In genomic region chr15:86150593-86150992, GRCm38 (mm10) we compare ENCODE assay signal across 31 mouse cellular contexts. TPM values are rescaled to one million over a fixed set of nuclear protein-coding genes. Genes with fewer than 3 reads are reported as not detected.
DNase-seq lines count a peak whose midpoint lies in the region; ATAC-seq and TF ChIP-seq lines count a peak whose summit lies in the region.
"Had no signal": no experiment of that assay in that cellular context is flagged by ENCODE, and none has a peak within 500 bp of the region (broad histone marks: within the 10 kb centered on the region; RNA-seq: fewer than 3 reads in every experiment).

No protein-coding gene starts in this region.

- no peak overlapping the region for H3K4me2 ChIP-seq in embryonic facial prominence, embryonic 14.5 days (ENCODE audit: low read depth, low read length)
- H3K4me2 ChIP-seq in intestine, embryonic 15.5 days (replicated peaks): no peak overlapping the region
- H3K4me2 ChIP-seq: embryonic facial prominence, embryonic 12.5 days; heart, embryonic 11.5 days; heart, embryonic 15.5 days; hindbrain, embryonic 13.5 days had no signal

- H3K4me1 ChIP-seq in embryonic facial prominence, embryonic 14.5 days (ENCODE audit: control insufficient read depth, insufficient read depth, low read length): no peaks in the 10 kb centered on the region
- H3K4me1 ChIP-seq in embryonic facial prominence, embryonic 10.5 days: no peaks in the 10 kb centered on the region
- peaks cover 0 to 7% of the 10 kb centered on the region in 2 experiments; a peak in 1 of 4 replicates for H3K4me1 ChIP-seq in ES-E14 (ENCODE audit: control insufficient read depth in 2 of 2, insufficient read depth in 2 of 2, low read length in 2 of 2, poor library complexity in 1 of 2)
- no peaks in the 10 kb centered on the region for H3K4me1 ChIP-seq in intestine, embryonic 15.5 days (replicated peaks)
- H3K4me1 ChIP-seq: embryonic facial prominence, embryonic 12.5 days; heart, embryonic 15.5 days; hindbrain, embryonic 10.5 days; hindbrain, embryonic 13.5 days had no signal

- WGBS in embryonic facial prominence, embryonic 14.5 days: 59% methylated on average over 4 of the region's 4 CpGs
- WGBS in embryonic facial prominence, embryonic 10.5 days: 69% methylated on average over 4 of the region's 4 CpGs
- 75% methylated on average over 4 of the region's 4 CpGs for WGBS in intestine, embryonic 15.5 days

- no peak overlapping the region for H3K4me3 ChIP-seq in embryonic facial prominence, embryonic 14.5 days (ENCODE audit: low read depth, low read length)
- H3K4me3 ChIP-seq in embryonic facial prominence, embryonic 10.5 days: no peak overlapping the region
- H3K4me3 ChIP-seq in ES-E14 (ENCODE audit: insufficient read depth in 1 of 2, low read depth in 1 of 2, low read length in 2 of 2, poor library complexity in 1 of 2, severe bottlenecking in 1 of 2): no peak overlapping the region
- no peak overlapping the region for H3K4me3 ChIP-seq in intestine, embryonic 15.5 days (replicated peaks)
- H3K4me3 ChIP-seq: embryonic facial prominence, embryonic 12.5 days; gastrocnemius, adult 2 months; heart, embryonic 15.5 days; hindbrain, embryonic 10.5 days; hindbrain, embryonic 13.5 days had no signal

- H3K9ac ChIP-seq in embryonic facial prominence, embryonic 14.5 days (ENCODE audit: low read depth, low read length): no peak overlapping the region
- no peak overlapping the region for H3K9ac ChIP-seq in ES-E14 (ENCODE audit: insufficient read depth, low read depth, low read length, poor library complexity, severe bottlenecking)
- no peak overlapping the region for H3K9ac ChIP-seq in intestine, embryonic 15.5 days
- H3K9ac ChIP-seq: embryonic facial prominence, embryonic 12.5 days; forebrain, postnatal 0 days; heart, embryonic 15.5 days; hindbrain, embryonic 13.5 days had no signal

- no peak overlapping the region for H3K27ac ChIP-seq in embryonic facial prominence, embryonic 14.5 days (replicated peaks; ENCODE audit: low read depth, low read length)
- H3K27ac ChIP-seq in embryonic facial prominence, embryonic 10.5 days (replicated peaks): no peak overlapping the region
- no peak overlapping the region; the same call in 1 of the 2 replicates for H3K27ac ChIP-seq in ES-E14 (ENCODE audit: insufficient read depth, low read depth, low read length, poor library complexity, severe bottlenecking)
- H3K27ac ChIP-seq in intestine, embryonic 15.5 days: no peak overlapping the region
- H3K27ac ChIP-seq: embryonic facial prominence, embryonic 12.5 days; gastrocnemius, adult 2 months; heart, embryonic 15.5 days; hindbrain, embryonic 10.5 days; hindbrain, embryonic 13.5 days had no signal

- peak; percentile 80 for DNase-seq in embryonic facial prominence, embryonic 14.5 days (ENCODE audit: low spot score)
- DNase-seq in embryonic facial prominence, embryonic 10.5 days (ENCODE audit: low spot score): no peak
- DNase-seq in ES-E14 (ENCODE audit: low read depth, low spot score): no peak
- peak; percentile 97 for DNase-seq in fat pad, adult 2 months (ENCODE audit: extremely low read depth, low read depth, low spot score)
- no peak for DNase-seq in cerebellum, adult 9-11 months
- no peak for DNase-seq in MN1 (ENCODE audit: low spot score)
- DNase-seq: adrenal gland, adult 2 months; adrenal gland, postnatal 14 days; B cell, adult 2 months; cerebellum, adult 11 months; cerebellum, adult 2 months; cerebellum, postnatal 10 days; cerebellum, postnatal 36 days; embryo, embryonic 11 days; forebrain, postnatal 0 days; gastrocnemius, adult 2 months; gastrocnemius, postnatal 14 days; heart, postnatal 10 days; heart, postnatal 36 days; kidney, adult 18-20 months had no signal

- in situ Hi-C loops in ES-E14 (cut with MboI; ENCODE audit: low sequenced_read_pairs in 2 of 2, unreplicated experiment in 2 of 2): no loop called here

- peaks cover 56% of the 10 kb centered on the region for H3K36me3 ChIP-seq in embryonic facial prominence, embryonic 14.5 days (ENCODE audit: control insufficient read depth, insufficient read depth, low read length)
- H3K36me3 ChIP-seq in embryonic facial prominence, embryonic 10.5 days (replicated peaks): peaks cover 79% of the 10 kb centered on the region
- 0 out of 2 replicates have a peak, but pooled peaks cover 3% of the 10 kb centered on the region for H3K36me3 ChIP-seq in ES-E14 (ENCODE audit: control insufficient read depth, insufficient read depth, low read length, poor library complexity, severe bottlenecking)
- 0 out of 2 replicates have a peak, but pooled peaks cover 2% of the 10 kb centered on the region for H3K36me3 ChIP-seq in intestine, embryonic 15.5 days

- no peaks in the 10 kb centered on the region for H3K27me3 ChIP-seq in embryonic facial prominence, embryonic 14.5 days (replicated peaks; ENCODE audit: control insufficient read depth, insufficient read depth, low read length)
- H3K27me3 ChIP-seq in embryonic facial prominence, embryonic 10.5 days (replicated peaks; ENCODE audit: low read depth, poor library complexity, severe bottlenecking): no peaks in the 10 kb centered on the region
- H3K27me3 ChIP-seq in intestine, embryonic 15.5 days (replicated peaks): no peaks in the 10 kb centered on the region
- H3K27me3 ChIP-seq: CH12.LX; embryonic facial prominence, embryonic 12.5 days; heart, embryonic 15.5 days; hindbrain, embryonic 13.5 days; Patski had no signal

- no peaks in the 10 kb centered on the region for H3K9me3 ChIP-seq in embryonic facial prominence, embryonic 14.5 days (ENCODE audit: control insufficient read depth, low read length)
- no peaks in the 10 kb centered on the region for H3K9me3 ChIP-seq in embryonic facial prominence, embryonic 10.5 days
- H3K9me3 ChIP-seq in ES-E14 (ENCODE audit: control insufficient read depth, insufficient read depth, low read depth, low read length): no peaks in the 10 kb centered on the region
- no peaks in the 10 kb centered on the region for H3K9me3 ChIP-seq in intestine, embryonic 15.5 days
- H3K9me3 ChIP-seq: embryonic facial prominence, embryonic 12.5 days; heart, embryonic 15.5 days; hindbrain, embryonic 13.5 days had no signal

- peak; percentile 71; the same call in 1 of the 2 replicates for ATAC-seq in embryonic facial prominence, embryonic 14.5 days (ENCODE audit: low read depth)
- ATAC-seq in intestine, embryonic 15.5 days: no peak
- ATAC-seq: forebrain, embryonic 14.5 days; forebrain, postnatal 0 days; hindbrain, embryonic 16.5 days; intestine, embryonic 16.5 days; Patski had no signal

TF ChIP-seq in ES-E14, 5 proteins besides CTCF, POLR2A, EP300 and RAD21:
- TF ChIP-seq ZNF384 (IDR thresholded peaks at IDR 0.05; ENCODE audit: low read depth, low read length) (peak; percentile 68; the same call in 1 of the 2 replicates), CHD2 (IDR thresholded peaks at IDR 0.05; ENCODE audit: low read depth, low read length) (no peak), ZC3H11A (IDR thresholded peaks at IDR 0.05; ENCODE audit: borderline replicate concordance, low read depth, low read length) (no peak), HCFC1 (IDR thresholded peaks at IDR 0.05; ENCODE audit: borderline replicate concordance, insufficient read depth, low read length) (no peak), MAFK (IDR thresholded peaks at IDR 0.05; ENCODE audit: insufficient read depth, low read depth, low read length) (no peak)

RNA-seq across cellular contexts. Expression of gene Cerk, which starts 35.3 kb away (rescaled TPM):
- 16.0 and 16.1 TPM in 2 replicates for polyA plus RNA-seq in embryonic facial prominence, embryonic 14.5 days (2014; fragmentation: Nextera tagmentation; extraction: Ambion mirVana)
- polyA plus RNA-seq in embryonic facial prominence, embryonic 10.5 days (2016; fragmentation: Nextera tagmentation; extraction: Ambion mirVana): 11.7 and 13.1 TPM in 2 replicates
- total RNA-seq in ES-E14 (2012; rRNA removed): 2.4 and 3.4 TPM in 2 replicates
- 8.4 and 8.9 TPM in 2 replicates for polyA plus RNA-seq in intestine, embryonic 15.5 days (2015; fragmentation: Nextera tagmentation; extraction: Ambion mirVana)

Comparison
In these comparisons a context has a peak if more than half of its experiments do, and no peak if none do; other contexts are left out.
1. DNase-seq: peak in embryonic facial prominence, embryonic 14.5 days (single experiment) and fat pad, adult 2 months (single experiment); none in embryonic facial prominence, embryonic 10.5 days (single experiment), ES-E14 (single experiment), cerebellum, adult 9-11 months (single experiment) and MN1 (single experiment).